Mouse (Mus musculus) 3134 (cell line): ENCODE results near the gene Rapgef5.

Source experiments
- DNase-seq: peaks from one replicate; pipeline ENCODE4 v3.0.0-alpha.2; 2011; ENCODE audit warnings: low spot score; ENCODE audit not compliant: insufficient read length; ENCODE audit errors: extremely low read depth

Gene Rapgef5

DNA sequence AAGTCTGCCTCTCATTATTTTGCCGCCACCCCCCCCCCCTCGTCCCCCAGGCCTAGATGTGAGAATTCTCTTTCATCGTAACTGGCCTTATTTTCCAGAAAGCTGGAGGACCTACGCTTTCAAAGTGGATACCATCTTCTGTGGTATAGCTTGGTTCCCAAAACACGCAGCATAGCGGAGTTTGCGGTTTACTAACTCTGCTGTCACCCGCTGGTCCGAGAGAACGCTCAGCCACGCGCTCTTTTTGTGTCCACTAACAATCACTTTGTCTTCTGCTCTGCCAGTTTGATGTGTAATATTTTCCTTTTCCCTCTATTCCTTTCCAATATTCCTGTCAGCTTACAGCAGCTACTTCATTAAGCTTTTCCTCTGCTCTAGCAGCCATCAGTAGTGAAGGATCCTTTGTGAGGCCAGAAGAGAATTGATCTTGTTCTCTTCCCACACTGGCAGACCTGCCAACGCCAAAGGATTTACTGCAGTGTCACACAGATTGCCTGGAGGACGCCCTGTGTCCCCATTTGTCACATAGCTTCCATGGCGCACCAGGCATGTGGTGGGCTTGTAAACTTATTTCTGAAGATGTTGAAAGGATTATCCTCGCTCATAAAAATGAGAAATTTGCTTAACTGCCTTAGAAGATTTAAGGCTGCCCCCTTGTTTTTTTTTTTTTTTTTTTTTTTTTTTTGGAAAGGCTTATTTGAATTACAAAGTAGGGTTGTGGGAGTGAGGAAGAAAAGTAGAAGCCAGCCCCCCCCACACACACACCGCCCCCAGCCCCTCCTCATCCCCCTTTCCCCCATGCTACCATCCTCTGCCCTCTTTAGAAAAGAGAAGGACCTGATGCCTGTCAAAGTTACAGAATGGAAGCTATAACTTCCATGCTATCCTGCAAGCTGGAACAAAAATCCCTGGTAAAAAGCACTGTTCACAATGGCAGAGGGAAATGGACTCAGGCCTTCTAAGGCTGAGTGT, 292.4 kb downstream of the Rapgef5 start:
- DNase-seq, result no peak
